Mouse (Mus musculus) left cerebral cortex, adult 6 months (tissue): ENCODE measurements around the gene Ccl27a. TPM values are rescaled to one million over a fixed set of nuclear protein-coding genes. Genes with fewer than 3 reads are reported as not detected.

Source experiments
- long read RNA-seq, 2 experiments: library from polyadenylated mRNA; unstranded; transcript quantifications; one replicate each; pipeline ENCODE4 v2.0.0; 2019 to 2020
- polyA plus RNA-seq: library from polyadenylated mRNA; unstranded; fragments of <200 nt; fragmentation: Nextera tagmentation; gene quantifications from 2 replicates; pipeline ENCODE4 v1.2.3, GENCODE M21; 2021

Ccl27a gene
- polyA plus RNA-seq = 559 and 584 TPM in 2 replicates
- long read RNA-seq, experiment 1, transcript Ccl27a-204 (3 exons, 731 nt) = minor isoform, 18 of 211 reads
- long read RNA-seq, experiment 1, transcript Ccl27a-205 (5 exons, 841 nt) = major isoform, 21 of 211 reads
- long read RNA-seq, experiment 1, transcript Ccl27a-202 (4 exons, 350 nt) = minor isoform, 6 of 211 reads
- long read RNA-seq, experiment 1, transcript Ccl27a-206 (6 exons, 590 nt) = minor isoform, 18 of 211 reads
- long read RNA-seq, experiment 1, partial matches to known transcripts = 29 of 211 reads
- long read RNA-seq, experiment 1, other reads (novel, unspliced or antisense) = 107 of 211 reads
- long read RNA-seq, experiment 2, transcript Ccl27a-210 (3 exons, 798 nt) = minor isoform, 10 of 316 reads
- long read RNA-seq, experiment 2, transcript Ccl27a-202 (4 exons, 350 nt) = minor isoform, 25 of 316 reads
- long read RNA-seq, experiment 2, transcript Ccl27a-206 (6 exons, 590 nt) = major isoform, 103 of 316 reads
- long read RNA-seq, experiment 2, transcript Ccl27a-205 (5 exons, 841 nt) = minor isoform, 81 of 316 reads
- long read RNA-seq, experiment 2, partial matches to known transcripts = 8 of 316 reads
- long read RNA-seq, experiment 2, other reads (novel, unspliced or antisense) = 64 of 316 reads

DNA sequence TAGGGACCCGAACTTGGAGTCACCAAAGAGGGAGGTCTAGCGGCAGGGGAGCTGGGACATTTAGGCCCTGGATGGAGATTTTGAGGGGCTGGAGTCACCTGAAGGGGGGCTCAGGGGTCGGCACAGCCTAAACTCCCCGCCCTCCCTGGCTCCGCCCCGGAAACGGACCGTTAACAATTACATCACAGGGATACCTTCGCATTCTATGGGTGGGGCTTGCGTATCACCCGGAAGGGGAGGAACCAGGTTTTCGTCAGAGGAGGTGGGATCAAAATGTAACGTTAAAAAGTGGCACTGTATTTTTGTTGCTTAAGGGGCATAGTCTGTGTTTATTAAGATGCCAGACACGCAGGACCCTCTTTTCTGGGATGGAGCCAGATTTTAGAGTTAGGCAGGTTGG, at the start of gene Ccl27a:
Gene Ccl27a (minus strand): TSS at position 246 of the 400 bp plus-strand sequence.

DNA sequence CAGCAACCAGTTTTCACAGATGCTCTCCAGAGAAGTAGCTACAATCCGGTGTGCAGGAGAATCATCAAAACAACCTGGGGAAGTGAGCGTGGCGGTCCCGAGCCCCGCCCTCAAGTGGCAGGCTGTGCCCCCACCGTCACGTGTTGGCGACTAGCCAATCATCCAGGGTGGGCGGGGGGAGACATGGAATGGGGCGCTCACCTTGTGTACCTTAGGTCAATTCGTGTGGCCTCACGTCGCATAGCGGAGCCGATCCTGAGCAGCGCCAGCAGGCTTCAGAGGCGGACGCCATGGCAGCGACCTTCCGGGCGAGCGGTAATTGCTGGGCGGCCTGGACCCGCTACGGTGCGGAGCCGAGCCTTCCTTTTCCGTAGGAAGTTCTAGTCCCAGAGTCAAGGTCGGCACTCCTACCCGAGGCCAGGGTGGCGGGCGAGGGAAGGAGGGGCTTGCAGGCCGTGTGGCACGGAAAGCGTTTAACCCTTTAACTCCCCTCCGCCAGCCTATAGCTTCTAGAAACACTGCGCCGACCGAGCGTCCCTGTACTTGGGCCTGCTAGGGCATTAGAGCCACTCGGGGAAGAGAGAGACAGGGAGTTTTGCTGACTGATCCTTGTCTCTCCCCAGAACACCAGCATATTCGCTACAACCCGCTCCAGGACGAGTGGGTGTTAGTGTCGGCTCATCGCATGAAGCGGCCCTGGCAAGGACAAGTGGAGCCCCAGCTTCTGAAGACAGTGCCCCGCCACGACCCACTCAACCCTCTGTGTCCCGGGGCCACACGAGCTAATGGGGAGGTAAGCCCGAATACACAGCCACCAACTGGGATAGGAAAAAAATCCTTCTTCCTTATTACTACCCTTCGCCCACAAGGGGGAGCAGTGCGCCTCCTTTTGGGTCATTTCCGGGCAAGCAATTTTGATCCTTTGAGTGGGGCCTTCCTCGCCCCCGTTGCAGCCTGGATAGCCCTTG, 18.4 kb downstream of the Ccl27a start, which contains the start of gene Sigmar1:
Gene Sigmar1 (minus strand): TSS at position 820 of the 968 bp plus-strand sequence.

DNA sequence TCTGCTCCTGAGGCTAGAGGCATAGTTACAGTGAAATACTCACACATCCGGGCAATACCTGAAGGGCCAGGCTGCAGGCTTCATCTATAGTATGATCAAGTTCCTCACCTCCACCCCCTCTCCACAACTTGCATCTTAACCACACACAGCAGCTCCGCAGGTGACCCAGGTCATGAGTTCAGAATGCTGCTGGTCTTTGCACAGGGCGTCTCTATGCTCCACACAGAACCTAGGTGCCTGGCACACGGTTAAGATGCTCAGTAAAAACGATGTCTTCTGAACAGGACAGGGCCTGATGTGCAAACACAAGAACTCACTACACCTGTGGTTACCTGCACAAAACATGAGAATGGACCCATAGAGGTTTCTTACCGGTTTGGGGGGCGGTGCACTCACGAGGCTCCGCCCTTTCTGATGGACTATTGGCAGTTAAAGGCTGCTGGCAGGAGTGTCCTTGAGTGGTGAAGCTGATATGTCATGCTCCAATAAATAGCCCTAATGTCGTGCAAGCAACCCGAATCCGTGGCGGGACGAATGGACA, 19.2 kb downstream of the Ccl27a start, which contains the start of gene Galt:
Gene Galt (plus strand): TSS at position 432 of the 541 bp plus-strand sequence.

DNA sequence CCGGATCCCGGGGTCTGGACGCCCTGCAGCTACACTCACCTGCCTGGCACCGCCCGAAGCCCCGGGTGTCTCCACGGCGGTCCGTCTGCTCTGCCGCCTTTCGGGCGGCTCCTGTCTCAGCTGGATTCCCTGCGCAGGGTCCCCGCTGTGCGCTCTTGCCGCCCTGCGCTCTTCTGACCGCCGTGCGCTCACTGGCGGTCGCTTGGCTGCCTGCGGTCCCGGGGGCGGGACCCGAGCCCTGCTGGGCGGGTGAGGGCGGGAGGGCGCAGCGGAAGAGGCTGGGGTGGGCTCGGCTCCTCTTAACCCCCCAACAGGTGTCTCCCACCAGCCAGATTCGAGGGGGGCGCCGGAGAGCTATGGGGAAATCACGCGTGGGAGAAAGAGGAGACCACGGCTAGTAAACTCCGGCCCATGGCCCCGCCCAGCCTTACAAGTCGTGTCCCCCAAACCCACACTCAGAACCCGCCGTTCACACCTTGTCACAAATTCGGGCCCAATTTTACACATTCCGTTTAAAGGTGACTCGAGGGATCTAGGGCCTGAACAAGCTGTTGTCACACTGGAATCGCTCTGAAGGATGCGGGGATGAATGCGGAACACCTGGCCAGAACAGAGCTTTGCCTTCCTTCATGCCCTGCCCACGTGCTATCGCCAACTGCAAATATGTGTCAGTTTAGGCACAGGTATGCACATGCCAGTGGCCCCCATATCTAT, 42.8 kb downstream of the Ccl27a start, which contains the start of gene Arid3c:
Gene Arid3c (minus strand): TSS at position 91 of the 714 bp plus-strand sequence.

DNA sequence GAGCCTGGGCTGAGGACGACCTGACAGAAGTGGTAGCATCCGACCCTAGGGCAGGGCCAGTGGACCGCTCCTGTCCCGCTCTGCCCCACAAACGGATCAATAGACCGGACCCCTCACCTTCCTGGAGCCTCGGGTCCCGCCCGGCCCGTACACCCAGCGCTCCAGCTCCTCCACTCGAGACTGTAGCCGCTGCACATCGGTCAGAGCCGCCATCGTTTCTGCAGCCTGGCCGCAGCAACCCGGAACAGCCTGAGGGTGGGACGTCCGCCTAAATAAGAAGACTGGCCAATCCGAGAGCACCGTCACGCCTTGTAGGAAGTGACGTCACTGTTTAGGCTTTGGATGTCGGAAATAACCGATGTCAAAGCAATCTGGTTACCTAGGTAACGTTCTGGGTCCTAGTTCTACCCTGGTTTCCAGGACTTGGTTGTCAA, 51.1 kb downstream of the Ccl27a start, which contains the start of gene Dctn3:
Gene Dctn3 (minus strand): TSS at position 253 of the 434 bp plus-strand sequence.

Other genes with a start within 250 kb of the Ccl27a start
- 19.0 and 30.9 TPM in 2 replicates for gene Fam219a, start 204.7 kb downstream of the Ccl27a start, polyA plus RNA-seq
- gene Dnaic1, start 204.5 kb downstream of the Ccl27a start, polyA plus RNA-seq = 4.4 and 6.1 TPM in 2 replicates
- 60.8 and 85.8 TPM in 2 replicates for gene Enho, start 133.9 kb downstream of the Ccl27a start, polyA plus RNA-seq
- gene Cntfr, start 77.2 kb downstream of the Ccl27a start, polyA plus RNA-seq = 9.3 and 54.4 TPM in 2 replicates
- gene Il11ra1, start 74.3 kb downstream of the Ccl27a start, polyA plus RNA-seq = 44.0 and 45.9 TPM in 2 replicates
- 58.7 and 59.1 TPM in 2 replicates for gene Rpp25l, start 60.7 kb downstream of the Ccl27a start, polyA plus RNA-seq
- gene Dctn3, start 51.1 kb downstream of the Ccl27a start, polyA plus RNA-seq = 305 and 362 TPM in 2 replicates
- gene Arid3c, start 43.1 kb downstream of the Ccl27a start, polyA plus RNA-seq = 0.15 and 0.20 TPM in 2 replicates
- 67.8 and 70.7 TPM in 2 replicates for gene Galt, start 19.0 kb downstream of the Ccl27a start, polyA plus RNA-seq
- 28.7 and 53.6 TPM in 2 replicates for gene Sigmar1, start 18.1 kb downstream of the Ccl27a start, polyA plus RNA-seq
- gene Gm21541, start 129.4 kb upstream of the Ccl27a start, polyA plus RNA-seq = 4.5 TPM in 1 of 2 replicates, not detected in the other
- gene Gm20878, start 167.3 kb upstream of the Ccl27a start, polyA plus RNA-seq = 12.6 and 24.4 TPM in 2 replicates
- 0.16 and 1.3 TPM in 2 replicates for gene Fam205a4, start 191.8 kb upstream of the Ccl27a start, polyA plus RNA-seq